Mouse (Mus musculus) kidney, adult 2 months (tissue): ENCODE results near the gene Glis1.

Experiments used
- CTCF ChIP-seq: fragments of 200-500 bp; conservative IDR thresholded peaks from 2 replicates; pipeline ENCODE4 v1.5.1; 2011; ENCODE audit warnings: low read depth, mild to moderate bottlenecking, control low read depth, low read length, moderate library complexity, mixed read lengths; ENCODE audit not compliant: insufficient read depth, insufficient read length
- POLR2A ChIP-seq: fragments of 200-500 bp; IDR thresholded peaks from one replicate; pipeline ENCODE4 v1.6.1; 2011; ENCODE audit warnings: low read depth, low read length, control low read depth

DNA sequence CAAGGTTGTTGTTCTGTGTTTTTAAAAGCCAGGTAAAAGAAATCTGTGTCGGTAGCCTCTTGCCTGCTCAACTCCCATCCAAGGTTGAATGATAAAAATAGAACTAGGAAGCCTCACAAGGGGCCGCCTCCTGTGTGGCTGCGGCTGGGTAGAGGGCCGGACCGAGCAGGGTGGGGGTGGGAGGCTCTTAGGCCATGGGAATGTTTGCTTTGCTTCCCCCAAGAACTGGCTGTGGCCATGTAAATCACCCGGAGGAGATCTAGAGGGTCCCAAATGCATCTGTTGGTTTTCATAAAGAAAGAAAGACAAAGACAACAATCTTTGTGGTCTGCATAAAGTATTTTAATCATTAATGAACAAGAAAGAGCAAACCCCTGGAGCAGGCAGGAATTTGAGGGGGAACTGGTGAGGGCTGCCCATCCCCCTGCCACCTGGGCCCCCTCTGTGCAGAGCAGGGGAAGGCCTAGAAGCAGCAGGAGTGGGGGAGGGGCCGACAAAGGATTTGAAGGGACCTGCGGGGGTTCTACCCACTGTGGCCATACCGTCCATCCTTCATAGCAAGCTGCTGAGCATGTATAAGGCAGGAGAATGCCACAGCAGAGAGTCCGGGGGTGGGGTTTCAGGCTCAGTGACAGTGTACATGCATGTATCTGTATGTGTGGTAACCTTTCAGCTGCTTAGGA, 163.6 kb downstream of the Glis1 start:
- TF ChIP-seq CTCF, result no peak
- no peak for TF ChIP-seq POLR2A
